Mouse (Mus musculus) large intestine, adult 2 months (tissue): ENCODE data around the gene Ech1. TPM values are rescaled to one million over a fixed set of nuclear protein-coding genes. Genes with fewer than 3 reads are reported as not detected.

Experiments
- DNase-seq: peaks from one replicate; pipeline ENCODE4 v3.0.0-alpha.2; 2012; ENCODE audit warnings: low read depth, low spot score
- WGBS: fragments of 180-500 bp; shearing (Covaris S2); methylation state at CpG from one replicate; pipeline ENCODE4 v1.1.7; 2018; 5-methylcytosine and 5-hydroxymethylcytosine counted together
- polyA plus RNA-seq: library from polyadenylated mRNA; depleted of rRNA; stranded (reverse); fragments of >200 nt; gene quantifications from 2 replicates; pipeline ENCODE4 v1.2.3, GENCODE M21; 2012

The Ech1 gene
- polyA plus RNA-seq, 1 experiment, result 244 TPM

DNA sequence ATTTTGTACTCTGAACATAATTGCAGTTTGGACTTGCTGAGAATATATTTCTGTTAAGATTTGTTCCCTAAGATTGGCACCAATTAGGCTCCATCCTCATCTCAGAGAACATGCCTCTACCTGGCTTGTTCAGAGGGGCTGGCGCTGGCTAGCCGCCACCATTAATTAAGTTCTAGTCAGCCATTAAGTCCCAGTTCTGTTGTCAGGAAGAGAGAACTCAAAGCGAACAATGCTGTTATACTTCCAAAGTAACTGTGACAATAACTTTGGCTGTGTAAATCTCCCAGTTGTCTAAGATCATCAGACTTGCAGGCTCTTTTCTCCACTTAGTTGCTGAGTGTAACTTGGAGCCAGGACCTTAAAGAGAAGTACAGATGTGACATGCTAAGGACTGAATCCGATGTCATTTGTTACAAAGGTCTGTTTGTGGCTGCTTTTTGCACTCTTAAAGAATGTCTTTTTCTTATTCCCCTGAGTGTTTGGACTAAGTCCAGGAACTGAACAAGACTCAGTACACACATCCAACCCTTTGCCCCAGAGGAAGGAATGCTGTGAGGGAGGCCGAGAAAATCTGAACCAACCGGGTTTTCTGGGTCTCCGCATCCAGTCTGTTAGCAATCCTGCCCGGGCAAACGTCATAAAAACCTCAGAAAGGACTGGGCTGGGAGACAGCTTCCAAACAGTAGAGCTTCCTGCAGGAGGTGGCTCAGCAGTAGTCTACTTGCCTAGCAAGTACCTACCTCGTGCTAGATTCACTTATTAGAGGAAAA, 22.9 kb upstream of the Ech1 start:
- WGBS, result 8% methylated on average over 10 of the region's 10 CpGs
- DNase-seq, result no peak

DNA sequence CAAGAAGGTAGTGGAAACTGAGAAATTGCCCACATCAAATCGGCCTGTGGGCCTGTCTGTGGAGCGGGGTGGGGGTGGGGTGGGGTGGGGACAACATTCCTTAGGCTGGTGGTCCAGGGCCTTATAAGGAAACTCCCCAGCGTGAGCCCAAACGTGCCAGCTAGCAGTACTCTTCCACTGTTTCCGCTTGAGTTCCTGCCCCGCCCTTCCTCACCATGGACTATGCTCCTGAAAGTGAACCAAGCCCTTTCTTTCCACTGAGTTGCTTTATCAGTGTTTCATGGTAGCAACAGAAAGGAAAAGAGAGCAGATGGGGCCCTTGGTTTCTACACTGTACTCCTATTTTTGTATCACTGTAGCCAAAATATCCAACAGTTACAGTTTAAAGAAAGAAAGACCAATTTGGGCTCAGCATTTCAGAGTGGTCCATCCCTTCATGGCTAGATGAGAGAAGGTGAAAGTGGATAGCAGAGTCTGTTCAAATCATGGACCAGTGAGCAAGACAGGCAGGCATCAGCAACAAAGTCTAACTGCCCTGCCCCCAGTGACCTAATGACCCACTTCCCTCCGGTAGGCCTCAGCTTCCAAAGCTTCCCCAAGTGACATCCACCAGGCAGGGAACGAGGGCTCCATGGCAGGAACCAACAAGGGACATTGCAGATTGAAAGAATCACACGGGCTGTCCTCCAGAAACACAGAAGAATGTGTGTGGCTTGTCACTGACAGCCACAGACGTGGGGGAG, 22.0 kb upstream of the Ech1 start:
- no peak for DNase-seq
- 9% methylated on average over 10 of the region's 10 CpGs for WGBS

DNA sequence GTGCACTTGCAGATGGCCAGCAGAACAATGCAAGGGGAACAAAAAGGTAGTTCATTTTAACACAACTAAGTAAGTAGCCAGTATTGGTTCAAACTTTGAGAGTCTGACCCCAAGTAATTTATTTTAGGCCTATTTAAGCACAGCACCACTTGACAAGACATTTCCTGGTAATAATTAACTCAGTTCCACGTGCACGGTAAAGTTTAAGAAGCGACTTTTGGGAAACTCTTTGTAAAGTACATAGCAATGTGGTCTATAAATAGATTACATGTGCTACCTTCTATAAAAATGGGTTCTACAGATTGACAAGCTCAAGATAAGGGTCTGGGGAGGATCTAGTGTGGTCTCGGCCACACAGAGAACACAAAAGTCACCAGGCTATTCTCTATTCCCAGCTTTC, 21.3 kb upstream of the Ech1 start:
- WGBS, result 24% methylated on average over 4 of the region's 4 CpGs

DNA sequence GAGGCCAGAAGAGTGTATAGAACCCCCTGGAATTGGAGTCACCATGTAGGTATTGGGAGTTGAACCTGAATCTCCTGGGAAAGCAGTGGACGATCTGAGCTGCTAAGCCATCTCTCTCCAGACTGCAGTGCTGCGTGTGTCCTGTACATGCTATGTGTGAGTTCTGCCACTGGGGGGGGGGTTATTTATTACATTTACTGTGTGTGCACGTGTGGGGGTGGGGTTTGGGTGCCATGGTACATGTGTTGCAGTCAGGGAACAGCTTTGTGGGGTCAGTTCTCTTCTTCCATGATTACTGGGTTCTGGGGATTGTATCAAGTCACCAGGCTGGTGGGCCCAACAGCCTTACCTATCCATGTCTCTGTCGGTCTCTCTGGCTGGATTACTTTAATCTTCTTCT, 18.1 kb upstream of the Ech1 start:
- WGBS, result 53% methylated on average over 4 of the region's 4 CpGs
- no peak for DNase-seq

More for the DNA sequence above, 21.3 kb upstream of the Ech1 start:
- no peak for DNase-seq

DNA sequence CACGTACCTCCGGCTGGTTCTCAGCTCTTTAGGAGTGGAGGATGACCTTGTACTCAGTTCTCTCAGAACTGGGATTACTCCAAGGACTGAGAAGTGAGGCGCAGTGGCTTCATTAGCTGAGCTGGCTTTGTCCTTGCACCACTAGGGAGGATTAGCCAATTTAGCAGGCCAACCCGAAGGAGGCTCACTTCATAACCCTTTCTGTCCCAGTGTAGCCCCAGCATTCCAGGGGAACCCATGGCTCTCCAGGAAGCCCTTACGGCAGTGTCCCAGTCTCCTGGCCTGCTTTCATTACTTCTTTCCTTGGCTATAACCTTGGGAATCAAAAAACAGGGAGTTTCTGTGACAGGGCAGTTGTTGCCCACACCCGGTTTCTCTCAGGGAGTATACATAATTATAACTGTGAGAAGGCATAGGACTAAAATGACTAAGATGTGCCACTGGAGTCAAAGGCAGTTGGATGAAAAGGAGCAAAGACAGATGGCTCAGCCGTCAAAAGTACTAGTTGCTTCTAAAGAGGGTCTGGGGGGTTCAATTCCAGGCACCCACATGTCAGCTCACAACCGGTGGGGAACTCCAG, 17.3 kb upstream of the Ech1 start:
- WGBS, result 21% methylated on average over 8 of the region's 8 CpGs
- no peak for DNase-seq

DNA sequence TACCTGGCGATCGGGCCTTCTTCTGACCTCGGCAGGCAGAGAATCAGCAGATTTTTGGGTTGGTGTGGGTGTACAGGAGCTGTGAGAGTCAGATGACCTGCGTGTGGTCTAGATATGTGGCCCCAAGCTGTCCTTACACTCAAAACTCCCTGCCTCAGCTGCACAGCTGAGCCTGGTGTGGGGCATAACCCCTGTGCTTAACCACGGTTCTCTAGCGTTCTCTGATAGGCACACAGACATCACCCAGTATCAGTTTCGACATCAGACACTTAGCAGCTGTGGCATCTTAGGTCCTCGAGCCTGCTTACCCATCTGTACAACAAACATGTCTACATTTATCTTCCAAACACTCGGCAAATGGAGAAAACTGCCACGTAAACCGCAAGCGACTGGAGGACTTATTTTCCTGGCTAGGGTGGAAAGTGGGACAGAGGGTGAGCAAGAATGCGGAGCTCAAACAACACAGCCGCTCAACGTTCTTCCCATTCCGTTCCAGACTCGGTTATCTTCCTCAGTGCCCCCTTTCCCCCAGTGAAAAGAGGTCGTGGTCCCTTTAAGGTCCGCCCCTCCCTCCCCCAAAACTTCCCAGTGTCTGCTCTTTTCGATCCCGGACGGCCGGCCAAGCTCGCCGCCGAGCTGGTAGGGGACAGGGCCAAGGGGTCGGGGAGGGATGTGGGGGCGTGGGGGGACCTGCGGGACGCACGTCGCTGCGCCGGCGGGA, 16.6 kb upstream of the Ech1 start, which contains the start of gene Hnrnpl:
Gene Hnrnpl, plus strand, starts transcription at position 321 of the 721 bp plus-strand sequence.
- WGBS, result 4% methylated on average over 35 of the region's 35 CpGs
- no peak for DNase-seq

DNA sequence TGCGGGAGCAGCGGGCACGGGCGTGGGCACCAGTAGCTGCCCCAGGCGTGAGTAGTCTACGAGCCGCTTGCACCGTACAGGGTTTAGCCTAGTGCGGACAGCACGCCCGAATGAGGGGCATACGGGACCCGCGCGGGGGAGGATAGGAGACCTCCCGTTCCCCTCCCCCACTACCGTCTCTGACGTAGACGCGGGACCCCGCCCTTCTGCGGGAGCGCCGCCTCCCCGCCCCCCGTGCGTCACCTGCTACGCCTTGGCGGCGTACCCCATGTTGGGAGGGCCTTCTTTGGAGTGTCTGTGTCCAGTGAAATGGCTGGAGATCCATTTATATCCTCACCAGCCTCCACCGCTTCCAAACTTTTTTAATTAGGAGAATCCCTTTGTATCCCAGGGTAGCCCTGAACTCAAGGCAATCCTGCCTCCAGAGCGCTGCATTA, 16.0 kb upstream of the Ech1 start:
- under 1% methylated on average over 32 of the region's 32 CpGs for WGBS
- DNase-seq, result no peak

DNA sequence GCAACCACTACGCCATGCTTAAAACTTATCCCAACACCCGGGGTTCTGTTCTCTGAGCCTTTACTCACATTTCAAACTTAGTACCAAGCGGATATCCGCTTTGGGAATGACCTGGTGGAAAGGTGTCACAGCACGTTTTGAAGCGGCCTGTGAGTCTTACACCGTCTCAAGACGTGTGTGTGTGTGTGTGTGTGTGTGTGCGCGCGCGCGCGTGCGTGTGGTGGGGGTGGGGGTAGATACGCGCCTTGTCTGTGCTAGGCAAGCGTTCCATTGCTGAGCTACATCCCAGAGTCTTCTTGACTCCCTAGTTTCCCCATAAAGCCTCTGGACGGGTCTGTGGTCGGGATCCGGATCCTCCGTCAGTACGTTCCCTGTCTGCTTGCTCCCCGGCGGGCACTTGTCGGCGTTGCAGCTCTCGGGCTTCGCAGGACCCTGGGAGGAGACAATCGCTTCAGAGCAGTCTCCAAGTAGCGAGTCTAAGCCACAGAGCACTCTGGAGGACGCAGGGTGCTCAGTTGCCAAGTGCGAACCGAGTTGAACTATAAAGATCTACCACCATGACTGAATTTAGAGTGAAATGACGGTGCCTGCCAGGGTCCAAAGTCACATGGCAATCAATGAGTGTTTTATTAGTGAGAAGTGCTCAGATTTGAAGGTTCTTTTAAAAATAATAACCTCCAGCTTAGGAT, 15.5 kb upstream of the Ech1 start:
- no peak for DNase-seq
- under 1% methylated on average over 35 of the region's 35 CpGs for WGBS

DNA sequence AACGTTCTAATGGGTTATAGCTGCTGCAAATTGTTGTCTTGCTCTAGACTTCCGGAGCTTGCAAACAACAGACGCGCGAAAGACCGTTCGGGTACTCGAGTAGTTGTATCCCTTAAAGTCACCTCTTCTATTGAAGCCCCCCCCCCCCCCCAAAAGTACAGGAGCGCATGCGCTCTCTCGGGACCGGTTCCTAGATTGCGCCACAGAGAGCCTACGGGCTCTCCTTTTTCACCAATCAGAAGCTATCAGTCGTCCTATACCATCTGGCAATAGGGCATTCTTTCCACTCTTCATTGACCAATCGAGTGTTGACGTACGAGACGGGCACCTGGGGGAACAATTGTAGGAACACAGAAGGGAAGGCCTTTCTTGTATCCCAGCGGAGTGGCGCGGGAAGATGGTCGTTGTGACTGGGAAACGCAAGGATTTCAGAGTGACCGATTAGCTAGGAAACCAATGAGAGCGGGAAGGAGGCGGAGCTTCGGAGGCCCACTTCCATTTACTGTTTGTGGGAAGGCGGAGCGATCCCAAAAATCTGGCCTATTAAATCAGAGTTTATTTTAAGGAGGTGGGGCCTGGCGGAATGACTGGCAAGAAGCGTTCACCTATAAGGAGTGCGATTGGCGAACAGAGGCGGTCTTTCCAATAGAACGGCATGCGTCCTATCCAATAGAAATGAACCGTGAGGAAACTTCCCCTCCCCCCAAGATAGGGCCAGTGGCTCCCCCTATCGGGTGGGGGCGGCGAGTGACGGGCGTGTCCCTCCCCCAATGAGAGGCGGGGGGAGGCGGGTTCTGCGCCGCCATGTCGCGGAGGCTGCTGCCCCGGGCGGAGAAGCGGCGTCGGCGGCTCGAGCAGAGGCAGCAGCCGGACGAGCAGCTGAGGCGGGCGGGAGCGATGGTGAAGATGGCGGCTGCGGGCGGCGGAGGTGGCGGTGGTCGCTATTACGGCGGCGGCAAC, 14.6 kb upstream of the Ech1 start:
- under 1% methylated on average over 70 of the region's 70 CpGs for WGBS
- DNase-seq, result no peak

DNA sequence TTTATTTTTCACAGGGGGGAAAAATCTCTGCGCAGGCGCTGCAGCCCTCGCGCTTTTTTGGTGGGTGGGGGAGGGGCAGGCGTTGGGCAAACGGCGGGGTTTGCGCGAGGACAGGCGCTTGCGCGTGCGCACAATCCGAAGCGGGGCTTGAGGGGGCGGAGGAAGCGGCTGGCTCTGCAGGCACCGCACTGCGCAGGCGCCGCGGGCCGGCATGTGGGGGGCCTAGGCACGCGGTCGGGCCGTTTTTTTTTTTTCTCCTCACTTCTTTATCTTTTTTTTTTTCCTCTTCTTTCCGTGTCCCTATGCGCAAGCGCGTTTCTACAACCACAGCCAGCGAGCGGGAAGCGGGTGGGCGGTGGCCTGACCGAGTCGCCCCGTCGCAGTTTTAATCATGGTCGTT, 13.8 kb upstream of the Ech1 start:
- under 1% methylated on average over 40 of the region's 40 CpGs for WGBS
- DNase-seq, result no peak

DNA sequence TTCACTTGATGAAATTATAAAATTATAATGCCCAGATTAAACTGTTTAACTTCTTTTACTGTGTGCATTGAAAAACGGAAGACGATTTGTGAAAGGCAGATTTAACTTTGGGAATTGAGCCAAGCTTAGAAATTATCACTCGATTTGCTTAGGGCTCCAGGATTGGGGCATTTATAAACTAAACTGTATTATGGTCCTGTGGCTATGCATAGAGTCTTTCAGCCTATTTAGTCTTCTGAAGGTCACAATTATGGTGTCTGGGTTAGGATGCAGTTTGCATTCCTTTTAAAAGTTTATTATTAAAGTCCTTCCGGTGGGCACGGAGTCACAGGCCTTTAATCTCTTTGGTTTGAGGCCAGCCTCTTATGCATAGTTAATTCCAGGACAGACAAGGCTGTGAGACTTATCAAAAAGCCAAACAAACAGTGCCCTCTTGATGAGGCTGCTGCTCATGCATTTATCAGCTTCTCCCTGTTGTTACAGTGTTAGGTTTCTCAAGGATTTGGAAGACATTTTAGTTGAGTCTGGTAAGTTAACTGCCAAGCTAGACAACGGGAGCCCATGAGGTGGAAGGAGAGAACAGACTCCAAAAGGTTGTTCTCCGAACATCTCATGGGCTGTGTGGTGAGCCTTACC, 13.3 kb upstream of the Ech1 start:
- no peak for DNase-seq
- WGBS, result under 1% methylated on average over 7 of the region's 7 CpGs

DNA sequence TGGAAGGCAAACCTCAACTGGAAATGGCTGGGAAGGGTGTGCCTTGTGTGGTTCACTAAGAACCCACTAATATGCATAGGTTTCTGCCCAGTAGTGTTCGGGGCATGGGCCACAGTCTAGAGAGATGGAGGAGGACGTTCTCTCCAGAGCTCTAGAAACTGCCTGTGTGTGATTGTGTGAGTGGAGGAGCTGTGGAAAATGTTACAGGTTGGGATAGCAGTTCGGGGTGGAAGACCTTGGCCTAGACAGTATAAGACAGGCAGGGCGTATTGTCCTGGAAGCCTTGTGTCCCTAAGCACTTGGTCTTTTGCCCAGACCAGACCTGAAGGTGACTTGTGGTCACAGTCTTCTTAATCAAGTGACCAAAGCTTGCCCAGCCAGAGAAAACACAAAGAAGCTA, 12.6 kb upstream of the Ech1 start:
- WGBS, result 4% methylated on average over 4 of the region's 4 CpGs
- DNase-seq, result no peak

DNA sequence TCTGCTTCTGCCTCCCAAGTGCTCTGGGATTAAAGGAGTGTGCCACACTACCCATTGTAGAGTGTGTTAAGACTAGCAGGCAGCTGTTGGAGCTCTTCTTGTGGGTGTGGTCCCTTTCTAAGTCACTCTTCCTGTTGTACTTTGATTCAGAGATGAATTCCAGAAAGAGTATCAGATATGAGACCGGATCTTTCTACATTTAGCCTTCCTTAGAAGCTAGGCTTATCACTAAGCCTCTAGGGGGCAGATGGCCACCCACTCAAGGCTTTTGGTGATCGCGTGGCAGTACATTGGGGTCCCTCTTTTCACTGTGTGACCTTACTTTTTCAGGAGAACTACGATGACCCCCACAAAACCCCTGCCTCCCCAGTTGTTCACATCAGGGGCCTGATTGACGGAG, 12.1 kb upstream of the Ech1 start:
- 44% methylated on average over 5 of the region's 5 CpGs for WGBS
- no peak for DNase-seq

DNA sequence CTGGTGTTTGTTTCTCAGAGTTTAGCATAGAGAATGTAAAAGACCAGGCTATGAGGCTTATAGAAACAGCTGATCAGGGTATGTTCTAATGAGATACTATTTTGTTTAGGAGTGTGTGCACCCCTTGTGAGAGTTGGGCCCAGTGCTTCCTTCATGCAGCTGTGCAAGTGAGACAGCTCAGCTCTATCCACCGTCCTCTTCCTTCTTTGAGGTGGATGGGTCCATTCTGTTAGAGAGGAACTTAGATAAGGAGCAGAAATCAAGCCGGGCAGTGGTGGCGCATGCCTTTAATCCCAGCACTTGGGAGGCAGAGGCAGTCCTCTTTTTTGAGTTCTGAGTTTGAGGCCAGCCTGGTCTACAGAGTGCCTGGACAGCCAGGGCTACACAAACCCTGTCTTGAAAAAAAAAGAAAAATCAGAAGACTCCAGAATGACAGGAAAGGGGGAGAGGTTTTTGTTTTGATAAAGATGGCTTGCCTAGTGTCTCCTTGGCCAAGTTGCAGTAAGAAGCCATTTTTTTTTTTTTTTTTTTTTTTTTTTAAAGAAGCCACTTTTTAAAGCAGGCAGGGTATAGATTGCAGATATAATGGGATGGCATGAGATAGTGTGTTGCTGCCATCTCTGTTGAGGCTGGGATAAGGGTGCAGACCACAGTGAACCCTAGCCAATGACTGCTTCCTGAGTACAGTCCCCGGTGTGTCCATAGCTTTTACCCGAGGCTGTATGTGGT, 10.5 kb upstream of the Ech1 start:
- WGBS, result 64% methylated on average over 5 of the region's 5 CpGs
- DNase-seq, result no peak

DNA sequence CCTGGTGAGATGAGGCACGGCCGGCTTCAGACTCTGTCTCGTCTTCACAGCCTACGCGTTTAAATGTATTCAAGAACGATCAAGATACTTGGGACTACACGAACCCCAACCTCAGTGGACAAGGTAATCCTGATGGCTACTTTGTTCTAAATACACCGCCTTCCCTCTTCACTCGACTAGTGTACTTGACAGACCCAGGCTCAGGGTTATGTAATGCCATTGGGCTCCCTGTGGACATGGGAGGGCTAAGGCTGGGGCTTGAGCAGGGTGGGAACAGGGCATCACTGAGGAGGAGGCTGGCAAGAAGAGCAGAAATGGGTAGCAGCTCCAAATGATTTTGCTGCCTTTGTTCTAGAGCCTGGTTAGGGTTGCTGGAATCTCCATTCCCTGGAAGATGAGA, 9.8 kb upstream of the Ech1 start:
- no peak for DNase-seq
- 83% methylated on average over 9 of the region's 9 CpGs for WGBS

DNA sequence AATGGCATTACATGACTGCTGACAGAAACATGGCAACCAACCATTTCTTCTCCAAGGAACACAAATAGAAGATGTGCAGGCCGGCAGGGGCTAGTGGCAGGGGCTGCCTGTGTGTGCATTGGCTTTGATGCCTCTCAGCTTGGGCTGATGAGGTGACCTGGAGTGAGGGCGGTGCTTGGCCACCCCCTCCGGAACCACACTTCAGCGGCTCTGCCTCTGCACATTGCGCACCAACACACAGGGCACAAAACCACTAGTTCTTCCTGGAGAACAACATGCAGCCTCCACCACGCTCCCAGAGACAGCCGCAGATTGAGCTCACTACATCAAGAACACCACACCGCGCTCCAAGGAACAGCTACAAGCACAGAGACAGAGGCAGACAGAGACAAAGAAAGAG, 8.8 kb upstream of the Ech1 start:
- no peak for DNase-seq

DNA sequence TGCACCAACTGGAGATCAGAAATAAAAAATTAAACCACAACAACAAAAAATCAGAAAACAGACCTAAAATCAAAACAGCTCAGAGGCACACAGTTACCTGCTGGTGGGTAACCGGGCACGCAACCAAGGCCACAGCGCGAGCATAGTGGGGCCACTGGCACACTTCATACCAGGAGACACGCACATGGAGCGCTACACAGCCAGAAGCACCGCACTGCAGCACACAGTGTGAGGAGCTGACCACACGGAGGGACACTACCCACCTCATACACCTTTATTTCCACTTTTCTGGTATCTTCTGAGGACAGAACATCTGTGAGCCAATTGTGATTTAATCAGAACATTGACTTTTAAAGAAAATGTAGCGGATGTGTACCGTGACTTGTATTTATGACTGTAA, 8.1 kb upstream of the Ech1 start:
- WGBS, result 88% methylated on average over 10 of the region's 10 CpGs
- no peak for DNase-seq

More for the DNA sequence above, 8.8 kb upstream of the Ech1 start:
- 81% methylated on average over 9 of the region's 9 CpGs for WGBS
